Mouse (Mus musculus) hindbrain, embryonic 13.5 days (tissue): ENCODE measurements around the gene Exoc8. TPM values are rescaled to one million over a fixed set of nuclear protein-coding genes. Genes with fewer than 3 reads are reported as not detected.

Experiments
- ATAC-seq: fragments of 200-750 bp; cut with Nextera tagmentation; 2 replicates; pipeline ENCODE4 v1.8.0; 2017; ENCODE audit warnings: moderate TSS enrichment; ENCODE audit not compliant: low FRiP score
- H3K27ac ChIP-seq: fragments of 300-500 bp; sonication (generic); 2 replicates; pipeline ENCODE4 v1.5.1; 2015; ENCODE audit warnings: inconsistent platforms, mild to moderate bottlenecking, moderate library complexity
- H3K27me3 ChIP-seq: fragments of 300-500 bp; sonication (generic); 2 replicates; pipeline ENCODE4 v1.6.1; 2015; ENCODE audit warnings: mild to moderate bottlenecking, inconsistent platforms
- H3K36me3 ChIP-seq: fragments of 300-500 bp; sonication (generic); 2 replicates; pipeline ENCODE4 v1.6.1; 2015; ENCODE audit warnings: mild to moderate bottlenecking, inconsistent platforms
- H3K4me1 ChIP-seq: fragments of 300-500 bp; sonication (generic); replicated peaks from 2 replicates; pipeline ENCODE4 v1.6.1; 2015; ENCODE audit warnings: inconsistent platforms
- H3K4me2 ChIP-seq: fragments of 300-500 bp; sonication (generic); 2 replicates; pipeline ENCODE4 v1.6.1; 2015; ENCODE audit warnings: inconsistent platforms, mild to moderate bottlenecking, moderate library complexity
- H3K4me3 ChIP-seq: fragments of 300-500 bp; sonication (generic); 2 replicates; pipeline ENCODE4 v1.5.1; 2015; ENCODE audit warnings: mild to moderate bottlenecking, inconsistent platforms
- H3K9ac ChIP-seq: fragments of 300-500 bp; sonication (generic); 2 replicates; pipeline ENCODE4 v1.6.1; 2015; ENCODE audit warnings: mild to moderate bottlenecking, inconsistent platforms
- H3K9me3 ChIP-seq: fragments of 300-500 bp; sonication (generic); 2 replicates; pipeline ENCODE4 v1.6.1; 2016; ENCODE audit warnings: inconsistent platforms
- whole genome bisulfite sequencing: fragments of 180-500 bp; shearing (Covaris S2); methylation state at CpG from one replicate; pipeline ENCODE4 v1.1.7; 2015; 5-methylcytosine and 5-hydroxymethylcytosine counted together
- polyA plus RNA-seq: library from polyadenylated mRNA; unstranded; fragments of >200 nt; fragmentation: Nextera tagmentation; extraction: Ambion mirVana; gene quantifications from 2 replicates; pipeline ENCODE4 v1.2.1, GENCODE M21; 2015

Exoc8 gene
- polyA plus RNA-seq: 13.2 and 13.8 TPM in 2 replicates

DNA sequence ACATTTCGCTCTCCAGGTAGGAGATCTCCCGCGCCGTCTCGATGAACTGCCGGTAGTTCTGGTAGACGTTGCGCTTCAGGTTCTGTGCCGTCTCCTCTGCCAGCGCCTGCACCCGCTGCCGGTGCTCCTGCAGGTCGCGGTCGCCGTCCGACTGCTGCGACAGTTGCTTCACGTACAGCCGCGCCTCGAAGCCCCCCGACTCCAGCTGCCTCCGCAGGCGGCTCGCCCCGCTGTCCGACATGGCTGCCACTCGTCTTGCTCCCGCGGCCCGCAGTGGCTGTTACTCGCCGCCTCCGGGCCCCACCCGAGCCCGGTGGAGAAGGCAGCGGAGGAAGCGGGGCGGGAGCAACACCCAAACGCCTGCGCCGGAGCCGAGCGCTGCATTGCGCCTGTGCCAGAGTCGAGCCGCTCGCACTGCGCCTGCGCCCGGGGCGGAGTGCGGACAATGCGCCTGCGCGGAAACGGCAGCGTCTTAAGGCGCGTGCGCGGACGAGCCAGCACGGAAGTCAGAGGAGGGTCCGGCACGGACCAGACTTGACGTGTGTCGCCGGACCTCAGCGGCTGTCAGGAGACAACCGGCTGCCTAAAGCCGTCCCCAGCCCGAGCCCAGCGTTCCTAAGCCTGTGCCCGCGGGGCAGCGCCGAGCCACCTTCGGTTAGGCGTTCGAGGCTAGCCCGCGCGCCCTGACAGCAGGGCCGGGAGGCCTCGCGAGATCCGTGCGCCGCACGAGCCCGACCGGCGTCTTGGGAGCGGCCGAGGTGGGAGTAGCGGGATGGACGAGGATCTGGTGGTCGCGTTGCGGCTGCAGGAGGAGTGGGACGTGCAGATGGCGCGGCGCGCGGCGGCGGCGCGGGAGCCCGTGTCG is at the start of gene Exoc8, which contains the start of gene Sprtn:
Gene Exoc8, minus strand, starts transcription at position 320 of the 865 bp plus-strand sequence.
Gene Sprtn, plus strand, starts transcription at position 501 of the 865 bp plus-strand sequence.
- peaks cover 55% of the 10 kb centered on the region for H3K4me1 ChIP-seq
- H3K9me3 ChIP-seq: no peaks in the 10 kb centered on the region
- peak; percentile 88 for ATAC-seq
- H3K9ac ChIP-seq: peak within 1 kb of the TSS; percentile 95
- H3K27me3 ChIP-seq: no peaks in the 10 kb centered on the region
- peak within 1 kb of the TSS; percentile 88 for H3K27ac ChIP-seq
- H3K4me3 ChIP-seq: peak within 1 kb of the TSS; percentile 97
- peaks cover 53% of the 10 kb centered on the region for H3K36me3 ChIP-seq
- WGBS: under 1% methylated on average over 107 of the region's 114 CpGs
- H3K4me2 ChIP-seq: peak within 1 kb of the TSS; percentile 98

DNA sequence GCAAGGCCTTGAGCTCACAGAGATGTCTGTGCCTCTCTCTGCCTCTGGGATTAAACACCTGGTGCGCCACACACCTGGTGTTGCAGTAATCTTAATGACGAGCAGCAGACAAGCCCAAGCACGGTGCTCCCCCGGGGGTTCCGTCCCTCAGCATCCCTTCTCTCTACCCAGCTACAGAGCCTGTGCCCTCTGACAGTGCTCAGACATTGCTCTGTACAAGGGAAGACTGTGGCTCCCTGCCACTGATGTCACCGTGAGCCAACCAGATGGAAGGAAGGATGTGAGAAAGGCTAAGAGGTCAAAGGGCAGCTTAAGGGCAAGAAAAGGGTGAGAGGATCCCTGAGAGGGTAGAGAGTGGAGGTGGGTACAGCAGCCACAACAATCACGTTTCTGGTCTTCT is 46.9 kb upstream of the Exoc8 start:
- Histone ChIP-seq H3K4me2 (no peak overlapping the region), H3K4me3 (no peak overlapping the region), H3K27ac (no peak overlapping the region), H3K27me3 (no peaks in the 10 kb centered on the region), H3K9ac (no peak overlapping the region), H3K4me1 (peaks cover 49% of the 10 kb centered on the region), H3K9me3 (no peaks in the 10 kb centered on the region), H3K36me3 (peaks cover 12% of the 10 kb centered on the region)
- ATAC-seq: no peak
- 54% methylated on average over 7 of the region's 7 CpGs for WGBS

DNA sequence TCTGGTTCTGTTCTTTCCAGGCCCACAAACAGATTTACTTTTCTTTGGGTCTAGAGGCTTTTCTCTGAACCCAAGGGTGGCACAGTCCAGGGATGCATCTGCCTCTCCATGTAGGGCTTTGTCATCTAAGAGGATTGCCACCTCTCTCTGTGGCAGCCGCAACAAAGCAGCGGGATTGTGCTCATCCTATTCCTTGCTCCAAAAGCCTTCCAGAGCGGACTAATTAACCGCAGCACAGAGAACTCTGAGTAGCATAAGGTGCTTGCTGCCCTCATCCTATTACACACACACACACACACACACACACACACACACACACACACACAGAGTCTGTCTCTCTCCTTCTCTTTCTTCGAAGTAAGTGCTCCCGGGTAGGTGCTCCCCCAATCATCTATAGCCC is 46.3 kb upstream of the Exoc8 start:
- WGBS: 90% methylated on average over 6 of the region's 6 CpGs
- Histone ChIP-seq H3K9ac (peak overlapping the region; percentile 49; the same call in 1 of the 2 replicates), H3K36me3 (peaks cover 18% of the 10 kb centered on the region), H3K4me3 (no peak overlapping the region), H3K27ac (0 out of 2 replicates have a peak overlapping the region, but pooled peaks have one; percentile 1), H3K4me1 (peaks cover 49% of the 10 kb centered on the region), H3K9me3 (no peaks in the 10 kb centered on the region), H3K4me2 (peak overlapping the region; percentile 17; the same call in 1 of the 2 replicates), H3K27me3 (no peaks in the 10 kb centered on the region)
- ATAC-seq: no peak

DNA sequence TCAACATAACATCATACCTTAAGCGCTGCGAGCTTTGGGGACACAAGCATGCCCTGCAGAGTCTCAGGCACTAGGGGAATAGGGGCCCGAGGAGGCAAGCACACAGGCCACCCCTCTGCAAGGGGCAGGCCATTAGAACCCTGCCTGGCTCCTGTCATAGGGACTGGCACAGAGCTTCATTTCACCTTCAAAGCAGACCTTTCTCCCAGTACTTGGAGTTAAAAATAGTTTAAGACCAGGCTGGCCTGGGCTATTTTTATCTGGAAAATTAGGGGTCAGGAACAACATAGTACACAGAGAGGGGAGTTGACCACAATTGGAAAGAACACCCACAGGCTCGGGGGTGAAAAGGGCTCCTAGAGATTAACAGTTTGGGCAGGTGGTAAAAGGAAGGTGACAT is 39.8 kb upstream of the Exoc8 start:
- 0 out of 2 replicates have a peak, but pooled peaks cover 2% of the 10 kb centered on the region for H3K4me1 ChIP-seq
- H3K9me3 ChIP-seq: no peaks in the 10 kb centered on the region
- no peaks in the 10 kb centered on the region for H3K27me3 ChIP-seq
- H3K36me3 ChIP-seq: peaks cover 25% of the 10 kb centered on the region
- no peak overlapping the region for H3K9ac ChIP-seq
- H3K27ac ChIP-seq: no peak overlapping the region
- WGBS: 94% methylated on average over 4 of the region's 4 CpGs
- H3K4me3 ChIP-seq: no peak overlapping the region
- no peak overlapping the region for H3K4me2 ChIP-seq
- ATAC-seq: no peak

DNA sequence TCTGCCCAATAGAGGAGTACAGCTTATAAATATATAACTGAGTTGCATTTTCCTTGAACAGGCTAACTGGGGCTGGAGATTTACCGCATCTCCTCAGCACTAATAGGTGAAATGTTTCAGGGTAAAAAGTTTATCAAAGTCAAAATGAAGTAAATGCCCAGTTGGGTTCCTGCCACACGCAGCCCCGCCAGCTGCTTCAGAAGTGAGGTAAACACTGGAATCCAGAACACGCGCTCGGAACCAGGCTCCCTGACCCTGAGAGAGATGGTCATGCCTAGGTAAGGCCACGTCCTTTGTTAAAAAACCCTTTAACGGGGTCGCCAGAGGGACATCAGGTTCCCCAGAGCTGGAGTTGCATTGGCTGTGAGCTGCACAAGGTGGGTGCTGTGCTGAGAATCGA is 39.2 kb upstream of the Exoc8 start:
- H3K27ac ChIP-seq: no peak overlapping the region
- WGBS: 97% methylated on average over 10 of the region's 10 CpGs
- no peak for ATAC-seq

DNA sequence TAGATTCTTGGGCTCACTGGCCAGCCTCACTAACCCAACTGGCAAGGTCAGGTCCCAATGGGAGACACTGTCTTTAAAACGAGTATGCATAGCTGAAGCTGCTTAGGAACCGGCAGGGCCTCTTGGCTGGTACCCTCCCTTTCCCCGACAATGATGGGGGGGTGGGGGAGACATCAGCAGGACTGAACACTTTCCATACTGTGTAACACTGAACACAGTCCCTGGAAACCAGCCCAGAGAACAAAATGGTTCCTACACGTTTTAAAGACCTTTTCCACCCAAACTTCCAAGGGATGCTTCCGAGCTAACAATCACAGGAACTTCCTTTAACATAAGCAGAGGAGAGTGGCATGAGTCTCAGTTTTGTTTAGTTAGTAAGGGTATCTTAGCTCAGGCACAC is 37.6 kb upstream of the Exoc8 start:
- Histone ChIP-seq H3K27ac (no peak overlapping the region), H3K4me3 (no peak overlapping the region), H3K27me3 (no peaks in the 10 kb centered on the region), H3K9ac (no peak overlapping the region), H3K4me1 (no peaks in the 10 kb centered on the region), H3K36me3 (peaks cover 16% of the 10 kb centered on the region), H3K4me2 (no peak overlapping the region), H3K9me3 (no peaks in the 10 kb centered on the region)
- no peak for ATAC-seq
- 84% methylated on average over 5 of the region's 5 CpGs for WGBS

More for the DNA sequence above, 39.2 kb upstream of the Exoc8 start:
- no peaks in the 10 kb centered on the region for H3K9me3 ChIP-seq
- H3K27me3 ChIP-seq: no peaks in the 10 kb centered on the region
- H3K4me3 ChIP-seq: no peak overlapping the region
- no peaks in the 10 kb centered on the region for H3K4me1 ChIP-seq
- peaks cover 24% of the 10 kb centered on the region for H3K36me3 ChIP-seq
- no peak overlapping the region for H3K4me2 ChIP-seq
- H3K9ac ChIP-seq: no peak overlapping the region

DNA sequence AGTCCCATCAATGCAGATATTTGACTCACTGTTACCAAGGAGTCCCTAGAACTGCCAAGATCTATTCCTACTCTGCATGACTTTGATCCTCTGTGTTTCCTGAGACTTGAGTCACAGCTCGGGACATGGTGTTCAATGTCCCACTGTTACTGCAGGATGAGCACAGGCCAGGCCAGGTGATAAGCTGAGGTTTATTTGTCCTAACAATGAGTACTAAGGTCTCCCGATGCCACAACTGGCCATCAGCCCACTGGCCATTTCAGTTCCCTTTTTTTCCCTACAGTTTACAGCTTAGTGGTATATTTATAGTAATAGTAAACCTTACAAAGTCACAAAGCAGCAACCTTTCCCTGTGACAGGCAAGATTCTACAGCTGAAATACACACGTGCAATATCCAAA is 34.9 kb upstream of the Exoc8 start:
- 89% methylated on average over 3 of the region's 3 CpGs for WGBS
- no peak for ATAC-seq
- no peak overlapping the region for H3K4me2 ChIP-seq
- no peak overlapping the region for H3K4me3 ChIP-seq
- no peak overlapping the region for H3K9ac ChIP-seq
- H3K27ac ChIP-seq: no peak overlapping the region
- H3K4me1 ChIP-seq: no peaks in the 10 kb centered on the region
- no peaks in the 10 kb centered on the region for H3K9me3 ChIP-seq
- peaks cover 9% of the 10 kb centered on the region; the same call in 1 of the 2 replicates for H3K36me3 ChIP-seq
- no peaks in the 10 kb centered on the region for H3K27me3 ChIP-seq

DNA sequence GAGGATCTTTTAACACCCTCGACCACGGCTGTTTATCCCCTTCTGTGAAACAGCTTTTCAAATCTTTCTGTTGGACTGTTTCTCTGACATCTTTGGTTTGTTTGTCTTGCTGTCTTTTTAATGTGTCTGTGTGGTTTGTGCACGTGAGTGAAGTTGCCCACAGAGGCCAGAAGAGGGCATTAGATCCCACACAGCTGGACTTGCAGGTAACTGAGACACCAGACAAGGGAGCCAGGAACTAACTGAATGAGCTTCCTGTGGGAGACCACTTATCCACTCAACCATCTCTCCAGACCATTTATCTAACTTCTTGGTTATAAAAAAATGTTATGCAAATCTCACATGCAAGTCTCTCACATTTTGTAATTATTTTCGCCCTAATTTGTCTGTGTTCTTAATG is 33.1 kb upstream of the Exoc8 start:
- no peaks in the 10 kb centered on the region for H3K9me3 ChIP-seq
- no peak for ATAC-seq
- 0 out of 2 replicates have a peak, but pooled peaks cover 4% of the 10 kb centered on the region for H3K4me1 ChIP-seq
- 79% methylated on average over 4 of the region's 4 CpGs for WGBS
- no peaks in the 10 kb centered on the region for H3K27me3 ChIP-seq
- H3K27ac ChIP-seq: no peak overlapping the region
- no peak overlapping the region for H3K9ac ChIP-seq
- no peak overlapping the region for H3K4me2 ChIP-seq
- H3K36me3 ChIP-seq: peaks cover 17% of the 10 kb centered on the region
- no peak overlapping the region for H3K4me3 ChIP-seq

DNA sequence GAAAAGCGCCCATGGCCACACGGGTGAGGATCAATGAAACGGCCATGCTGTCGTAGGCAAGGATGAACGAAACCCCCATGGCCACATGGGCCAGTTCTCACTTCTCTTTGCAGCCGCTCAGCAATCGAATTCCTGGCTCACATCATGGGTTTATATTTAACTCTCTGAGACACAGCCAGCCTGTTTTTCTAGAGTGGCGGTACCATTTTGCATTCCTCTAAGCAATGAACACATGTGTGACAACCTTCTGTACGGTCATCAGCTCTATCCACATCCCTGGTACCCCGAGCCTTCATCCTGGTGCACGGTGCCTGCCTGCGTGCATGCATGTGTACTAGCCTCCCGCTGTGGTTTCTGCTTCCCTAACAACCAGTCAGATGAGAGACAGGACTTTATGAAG is 32.6 kb upstream of the Exoc8 start:
- WGBS: 94% methylated on average over 13 of the region's 13 CpGs
- ATAC-seq: no peak
- H3K4me2 ChIP-seq: no peak overlapping the region
- no peaks in the 10 kb centered on the region for H3K27me3 ChIP-seq
- H3K9me3 ChIP-seq: no peaks in the 10 kb centered on the region
- 0 out of 2 replicates have a peak, but pooled peaks cover 4% of the 10 kb centered on the region for H3K4me1 ChIP-seq
- H3K27ac ChIP-seq: no peak overlapping the region
- no peak overlapping the region for H3K9ac ChIP-seq
- no peak overlapping the region for H3K4me3 ChIP-seq
- peaks cover 23% of the 10 kb centered on the region for H3K36me3 ChIP-seq

DNA sequence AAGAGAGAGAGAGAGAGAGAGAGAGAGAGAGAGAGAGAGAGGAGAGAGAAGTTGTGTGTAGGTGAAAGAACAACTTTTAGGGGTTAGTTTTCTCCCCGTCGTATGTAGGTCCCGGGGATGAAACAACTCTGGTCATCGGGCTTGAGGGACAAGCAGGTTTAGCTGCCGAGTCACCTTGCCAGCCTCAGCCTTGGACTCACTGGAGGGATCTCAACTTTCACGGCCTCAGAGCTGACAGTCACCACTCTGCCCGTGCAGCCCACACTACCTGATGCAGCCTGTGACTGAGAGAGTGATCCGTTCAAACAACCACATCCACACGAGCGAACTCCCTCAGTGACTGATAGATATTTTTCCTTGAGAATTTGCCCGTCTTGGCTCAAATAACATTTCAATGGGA is 31.5 kb upstream of the Exoc8 start:
- Histone ChIP-seq H3K36me3 (peaks cover 23% of the 10 kb centered on the region), H3K27me3 (no peaks in the 10 kb centered on the region), H3K4me1 (peaks cover 4% of the 10 kb centered on the region; the same call in 1 of the 2 replicates), H3K4me2 (no peak overlapping the region), H3K27ac (no peak overlapping the region), H3K9ac (no peak overlapping the region), H3K9me3 (no peaks in the 10 kb centered on the region), H3K4me3 (no peak overlapping the region)
- no peak for ATAC-seq
- WGBS: 91% methylated on average over 11 of the region's 11 CpGs

DNA sequence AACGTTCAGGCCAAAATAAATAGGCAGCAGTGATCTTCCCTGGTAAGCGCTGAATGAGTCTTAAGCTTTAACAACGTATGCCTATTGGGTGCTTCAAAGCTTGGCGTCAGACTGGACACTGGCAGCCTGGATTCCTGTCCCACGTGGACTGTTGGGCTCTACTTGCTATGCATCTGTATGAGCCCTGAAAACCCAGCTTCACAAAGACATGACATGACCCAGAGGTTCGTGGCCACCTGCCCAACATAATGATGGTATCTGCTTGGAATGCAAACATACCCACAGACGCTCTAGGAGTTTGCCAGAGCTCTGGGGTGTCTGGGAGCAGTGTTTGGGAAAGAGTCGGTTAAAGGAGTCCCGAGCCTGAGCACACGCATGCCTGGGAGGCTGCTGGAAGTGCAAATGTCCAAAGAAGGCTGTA is 28.9 kb upstream of the Exoc8 start:
- WGBS: 82% methylated on average over 10 of the region's 10 CpGs
- no peaks in the 10 kb centered on the region for H3K27me3 ChIP-seq
- H3K9me3 ChIP-seq: no peaks in the 10 kb centered on the region
- no peak overlapping the region for H3K27ac ChIP-seq
- H3K4me2 ChIP-seq: no peak overlapping the region
- H3K4me1 ChIP-seq: peaks cover 27% of the 10 kb centered on the region
- H3K9ac ChIP-seq: no peak overlapping the region
- no peak overlapping the region for H3K4me3 ChIP-seq
- H3K36me3 ChIP-seq: peaks cover 23% of the 10 kb centered on the region
- no peak for ATAC-seq

DNA sequence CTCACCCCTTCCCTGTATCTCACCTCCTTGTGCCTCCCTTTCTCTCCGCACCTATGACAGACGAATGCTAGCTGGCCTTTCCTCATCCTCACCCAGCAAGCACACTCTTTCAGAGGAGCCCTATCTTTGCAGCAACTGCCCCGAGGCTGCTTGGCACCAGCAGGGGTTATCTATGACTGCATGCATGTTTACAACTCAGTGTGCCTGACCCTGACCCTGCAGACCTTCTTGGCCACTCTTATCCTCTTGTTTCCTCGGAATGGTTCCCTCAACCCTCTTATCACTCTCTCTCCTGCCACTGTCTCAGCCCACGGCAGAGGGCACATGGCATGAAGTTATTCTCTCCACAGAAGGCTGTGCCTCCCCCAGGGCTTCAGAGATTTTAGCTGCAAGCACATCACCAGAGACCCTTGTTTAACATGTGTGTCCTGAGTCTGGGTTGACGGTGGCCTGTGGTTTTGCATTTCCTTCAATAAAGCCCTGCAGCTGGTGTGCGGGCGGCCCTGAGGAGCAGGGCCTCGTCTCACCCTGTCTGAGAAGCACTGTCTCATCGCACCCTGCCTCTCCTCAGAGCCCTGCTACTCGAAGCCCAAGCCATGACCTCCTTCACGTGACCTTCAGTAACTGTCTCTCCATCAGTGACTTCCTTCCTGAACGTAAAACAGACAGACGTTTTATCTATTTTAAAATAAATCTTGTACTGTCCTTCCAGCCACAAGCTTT is 28.2 kb upstream of the Exoc8 start:
- Histone ChIP-seq H3K4me2 (no peak overlapping the region), H3K27me3 (no peaks in the 10 kb centered on the region), H3K4me1 (peaks cover 29% of the 10 kb centered on the region), H3K4me3 (no peak overlapping the region), H3K27ac (no peak overlapping the region), H3K9ac (no peak overlapping the region), H3K36me3 (peaks cover 23% of the 10 kb centered on the region), H3K9me3 (no peaks in the 10 kb centered on the region)
- 89% methylated on average over 14 of the region's 14 CpGs for WGBS
- no peak for ATAC-seq
